Mouse (Mus musculus) spleen, adult 2 months (tissue): Measurements from ENCODE around the gene Adgrl3. TPM values are rescaled to one million over a fixed set of nuclear protein-coding genes. Genes with fewer than 3 reads are reported as not detected.

Source experiments
- DNase-seq, 2 experiments: peaks; one replicate each; pipeline versions ENCODE4 v3.0.0 to v3.0.0-alpha.2; 2012 to 2021; ENCODE audit warnings: low spot score in 2 of 2, low read depth in 1 of 2
- H3K27ac ChIP-seq: fragments of 200-500 bp; 2 replicates; pipeline ENCODE4 v1.5.1; 2012; ENCODE audit warnings: low read length, inconsistent platforms; ENCODE audit not compliant: insufficient read depth
- H3K27me3 ChIP-seq: fragments of 200-500 bp; 2 replicates; pipeline ENCODE4 v1.6.1; 2012; ENCODE audit warnings: mild to moderate bottlenecking, moderate library complexity, low read length, inconsistent platforms; ENCODE audit not compliant: control insufficient read depth, insufficient read depth
- H3K36me3 ChIP-seq: fragments of 200-500 bp; 2 replicates; pipeline ENCODE4 v1.6.1; 2012; ENCODE audit warnings: mild to moderate bottlenecking, low read length, inconsistent platforms; ENCODE audit not compliant: control insufficient read depth, insufficient read depth
- H3K4me1 ChIP-seq: fragments of 200-500 bp; 2 replicates; pipeline ENCODE4 v1.6.1; 2011; ENCODE audit warnings: inconsistent platforms; ENCODE audit not compliant: control insufficient read depth, insufficient read depth, insufficient read length
- H3K4me3 ChIP-seq: fragments of 200-500 bp; 2 replicates; pipeline ENCODE4 v1.5.1; 2011; ENCODE audit warnings: mild to moderate bottlenecking, inconsistent platforms; ENCODE audit not compliant: insufficient read depth, insufficient read length; ENCODE audit errors: extremely low read depth
- CTCF ChIP-seq: fragments of 200-500 bp; IDR thresholded peaks from 2 replicates; pipeline ENCODE4 v1.5.1; 2011; ENCODE audit warnings: mild to moderate bottlenecking, inconsistent platforms; ENCODE audit not compliant: insufficient read depth, insufficient read length, insufficient replicate concordance; ENCODE audit errors: extremely low read depth
- POLR2A ChIP-seq: fragments of 200-500 bp; IDR thresholded peaks from 2 replicates; pipeline ENCODE4 v1.6.1; 2011; ENCODE audit warnings: low read depth, low read length, inconsistent platforms
- WGBS: fragments of 180-500 bp; shearing (Covaris S2); methylation state at CpG from one replicate; pipeline ENCODE4 v1.1.7; 2018; 5-methylcytosine and 5-hydroxymethylcytosine counted together
- polyA plus RNA-seq: library from polyadenylated mRNA; depleted of rRNA; stranded (reverse); fragments of >200 nt; gene quantifications from 2 replicates; pipeline ENCODE4 v1.2.3, GENCODE M21; 2012

Adgrl3 gene
- polyA plus RNA-seq, 1 experiment: 2.5 TPM

DNA sequence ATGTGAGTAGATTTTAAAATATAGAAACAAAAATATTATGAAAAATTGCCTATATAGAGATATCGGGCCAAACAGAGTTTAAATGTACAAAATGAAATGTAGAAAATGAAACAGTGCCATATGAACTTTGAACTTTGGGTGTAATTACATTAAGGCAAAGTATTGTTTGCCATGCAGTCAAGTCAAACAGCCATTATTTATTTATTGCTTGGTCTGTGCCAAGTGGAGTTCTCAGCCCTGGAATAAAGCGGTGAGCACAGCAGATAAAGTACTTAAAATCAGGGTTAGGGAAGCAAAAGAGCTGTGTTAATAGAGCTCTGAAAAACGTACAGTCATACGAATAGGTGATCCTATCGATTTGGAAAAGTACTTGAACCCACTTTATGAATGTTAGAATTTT, 407.5 kb downstream of the Adgrl3 start:
- Histone ChIP-seq H3K27ac (no peak overlapping the region), H3K27me3 (no peaks in the 10 kb centered on the region), H3K36me3 (no peaks in the 10 kb centered on the region), H3K4me3 (no peak overlapping the region), H3K4me1 (no peaks in the 10 kb centered on the region)
- no peak for DNase-seq
- no peak for TF ChIP-seq POLR2A
- no peak for TF ChIP-seq CTCF
- 87% methylated on average over 5 of the region's 5 CpGs for WGBS

DNA sequence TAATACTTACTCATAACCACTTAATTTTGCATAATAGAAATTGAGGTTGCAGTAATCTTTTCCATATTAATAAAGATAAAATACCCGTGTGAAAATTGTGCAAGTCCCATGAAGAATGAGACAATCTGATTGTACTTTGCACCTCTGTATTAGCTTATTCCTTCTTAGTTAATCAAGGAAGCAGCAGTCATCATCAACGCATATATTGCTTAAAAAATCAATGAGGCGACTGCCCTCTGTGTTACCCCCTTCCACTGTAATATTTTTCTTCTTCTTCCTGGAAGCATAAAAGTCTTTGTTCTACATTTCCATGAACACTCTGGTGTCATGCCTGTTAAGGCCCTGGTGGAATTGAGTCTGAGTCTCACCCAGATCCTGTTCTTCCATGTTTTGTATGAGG, 416.4 kb downstream of the Adgrl3 start:
- H3K4me3 ChIP-seq: no peak overlapping the region
- TF ChIP-seq CTCF (no peak), POLR2A (no peak)
- no peaks in the 10 kb centered on the region for H3K36me3 ChIP-seq
- H3K4me1 ChIP-seq: no peaks in the 10 kb centered on the region
- WGBS: 90% methylated on average over 3 of the region's 3 CpGs
- H3K27me3 ChIP-seq: no peaks in the 10 kb centered on the region
- no peak for DNase-seq
- no peak overlapping the region for H3K27ac ChIP-seq

DNA sequence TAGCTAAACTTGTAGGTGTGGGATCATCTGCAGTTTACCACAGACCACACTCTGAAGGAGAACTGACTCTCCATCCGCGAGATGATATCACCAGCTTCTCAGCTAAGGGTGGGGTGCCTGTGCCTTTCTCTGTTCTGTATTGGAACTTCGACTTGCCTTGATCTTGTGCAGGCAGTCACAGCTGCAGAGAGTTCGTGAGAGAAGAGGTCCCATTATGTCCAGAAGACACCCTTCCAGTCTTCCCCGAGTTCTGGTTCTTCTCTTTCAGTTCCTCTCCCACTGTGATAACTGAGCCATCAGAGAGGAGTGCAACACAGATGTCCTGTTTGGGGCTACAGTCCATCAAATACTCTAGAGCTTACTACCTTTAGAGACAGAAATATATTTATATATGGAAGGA, 422.2 kb downstream of the Adgrl3 start:
- H3K4me1 ChIP-seq: no peaks in the 10 kb centered on the region
- H3K36me3 ChIP-seq: no peaks in the 10 kb centered on the region
- 74% methylated on average over 5 of the region's 5 CpGs for WGBS
- TF ChIP-seq CTCF (no peak), POLR2A (no peak)
- H3K27ac ChIP-seq: no peak overlapping the region
- H3K4me3 ChIP-seq: no peak overlapping the region
- no peaks in the 10 kb centered on the region for H3K27me3 ChIP-seq
- DNase-seq: no peak

DNA sequence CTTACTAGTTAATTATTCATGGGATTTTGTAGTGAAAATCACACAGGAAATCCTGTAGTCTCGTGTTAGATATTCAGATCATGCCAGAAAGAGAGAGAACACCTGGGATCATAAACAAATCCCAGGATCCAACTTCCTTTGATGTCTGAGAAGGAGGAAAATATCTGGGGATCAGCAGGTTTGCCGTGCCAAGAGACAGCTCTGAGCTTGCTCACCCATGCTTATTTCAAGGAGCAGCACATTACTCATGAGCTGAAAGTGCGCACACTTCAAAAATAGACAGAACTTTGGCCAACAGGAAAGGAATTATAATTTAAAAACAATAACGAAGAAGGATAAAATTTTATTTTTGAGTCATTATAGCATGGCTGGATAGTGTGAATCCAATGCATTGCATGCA, 446.0 kb downstream of the Adgrl3 start:
- Histone ChIP-seq H3K36me3 (no peaks in the 10 kb centered on the region), H3K4me1 (no peaks in the 10 kb centered on the region), H3K27ac (no peak overlapping the region), H3K27me3 (no peaks in the 10 kb centered on the region), H3K4me3 (no peak overlapping the region)
- TF ChIP-seq CTCF: no peak
- TF ChIP-seq POLR2A: no peak
- WGBS: 73% methylated on average over 4 of the region's 4 CpGs
- no peak for DNase-seq

DNA sequence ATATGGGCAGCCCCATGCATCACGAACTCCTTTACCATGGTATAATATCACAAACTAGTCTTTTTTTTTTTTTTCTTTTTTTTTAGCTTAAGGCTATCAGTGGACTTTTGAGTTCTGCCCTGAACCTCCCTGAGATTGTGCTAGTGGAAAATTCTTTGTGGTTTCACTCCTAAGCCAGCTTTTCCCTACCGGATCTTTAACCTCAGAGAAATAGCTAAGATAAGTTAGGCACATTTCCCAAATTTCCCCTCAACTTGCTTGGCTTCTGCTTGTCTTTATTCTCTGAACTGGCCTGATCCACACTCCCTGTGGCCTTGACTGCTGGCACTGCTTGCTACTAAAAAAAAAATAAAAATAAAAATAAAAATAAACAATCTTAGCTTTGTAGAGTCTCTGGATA, 454.7 kb downstream of the Adgrl3 start:
- 74% methylated on average over 2 of the region's 2 CpGs for WGBS
- DNase-seq: no peak
- Histone ChIP-seq H3K4me3 (no peak overlapping the region), H3K27ac (no peak overlapping the region), H3K36me3 (no peaks in the 10 kb centered on the region), H3K27me3 (no peaks in the 10 kb centered on the region), H3K4me1 (no peaks in the 10 kb centered on the region)
- TF ChIP-seq POLR2A (no peak), CTCF (no peak)

DNA sequence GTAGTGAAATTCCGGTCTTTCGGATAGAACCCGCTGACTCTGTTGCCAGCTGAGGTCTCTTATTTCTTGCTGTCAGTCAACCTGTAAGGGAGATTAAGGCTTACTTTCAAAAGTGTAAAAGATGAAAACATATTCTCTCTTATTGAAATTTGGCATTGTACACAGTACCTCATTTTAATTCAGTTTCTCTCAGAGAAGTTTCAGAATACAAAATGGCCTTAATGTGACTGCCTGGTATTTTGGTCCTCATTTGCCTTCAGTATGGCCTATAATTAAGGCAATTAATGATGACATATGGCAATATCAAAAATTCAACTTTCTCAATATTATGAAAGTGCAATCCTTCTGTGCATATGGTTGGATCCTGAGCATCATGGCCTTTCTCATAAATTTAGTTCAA, 455.5 kb downstream of the Adgrl3 start:
- no peak overlapping the region for H3K27ac ChIP-seq
- no peaks in the 10 kb centered on the region for H3K27me3 ChIP-seq
- WGBS: 97% methylated on average over 3 of the region's 3 CpGs
- no peaks in the 10 kb centered on the region for H3K4me1 ChIP-seq
- DNase-seq: no peak
- H3K36me3 ChIP-seq: no peaks in the 10 kb centered on the region
- H3K4me3 ChIP-seq: no peak overlapping the region
- TF ChIP-seq POLR2A (no peak), CTCF (no peak)

DNA sequence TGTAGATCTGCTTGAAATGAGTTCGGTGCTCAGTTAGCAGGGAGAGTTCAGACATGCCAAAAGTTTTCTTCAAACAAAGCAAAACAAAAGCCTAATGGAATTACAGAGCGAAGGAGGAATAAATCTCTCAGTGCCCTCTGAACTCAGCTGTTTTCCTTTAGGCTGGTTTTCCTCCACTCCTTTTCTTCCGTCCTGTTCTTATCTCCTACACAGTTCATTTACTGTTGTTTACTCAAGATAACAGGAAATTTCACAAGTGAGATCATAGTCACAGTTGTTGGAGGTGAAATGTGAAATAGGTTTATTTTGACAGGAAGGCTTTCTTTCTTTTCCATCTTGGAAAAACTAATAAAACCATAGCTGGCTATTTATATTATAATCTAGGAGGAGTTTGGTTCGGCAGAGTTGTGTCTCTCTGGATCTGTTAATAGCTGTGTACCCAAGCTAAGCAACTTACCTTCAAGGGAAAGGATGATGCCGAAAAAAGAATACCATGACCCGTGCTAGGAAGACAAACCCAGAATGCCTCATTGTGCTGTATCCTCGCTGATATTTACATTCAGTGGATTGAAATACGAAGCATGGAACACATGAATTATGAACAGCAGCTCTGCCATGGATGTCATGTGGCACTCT, 456.2 kb downstream of the Adgrl3 start:
- no peaks in the 10 kb centered on the region for H3K27me3 ChIP-seq
- TF ChIP-seq CTCF (no peak), POLR2A (no peak)
- WGBS: 54% methylated on average over 8 of the region's 8 CpGs
- H3K36me3 ChIP-seq: no peaks in the 10 kb centered on the region
- DNase-seq: no peak
- H3K4me3 ChIP-seq: no peak overlapping the region
- H3K4me1 ChIP-seq: no peaks in the 10 kb centered on the region
- no peak overlapping the region for H3K27ac ChIP-seq
